In genomic region chr17:22739173-22739572, GRCm38 (mm10) we compare ENCODE assay signal across 8 mouse cellular contexts.
A peak's percentile ranks its signal among the peaks of the same experiment; 100 is the strongest.
DNase-seq lines count a peak whose midpoint lies in the region; ATAC-seq and TF ChIP-seq lines count a peak whose summit lies in the region.

No protein-coding gene starts in this region.

- peaks cover 0 to 3% of the 10 kb centered on the region in 2 experiments; a peak in 1 of 4 replicates for H3K4me1 ChIP-seq in CH12.LX (ENCODE audit: control insufficient read depth in 1 of 2, insufficient read depth in 2 of 2)
- no peaks in the 10 kb centered on the region for H3K4me1 ChIP-seq in forebrain, postnatal 0 days (ENCODE audit: insufficient read depth)

- H3K4me2 ChIP-seq in CH12.LX (ENCODE audit: insufficient read depth, low read depth, poor library complexity, severe bottlenecking), result no peak overlapping the region
- H3K4me2 ChIP-seq in forebrain, postnatal 0 days (ENCODE audit: low read depth), result peak overlapping the region; percentile 57

- no peak for DNase-seq in gastrocnemius, adult 2 months
- DNase-seq in gastrocnemius, postnatal 4 days (ENCODE audit: low spot score in 2 of 2), result no peak
- no peak for DNase-seq in CH12.LX (ENCODE audit: extremely low read depth)
- no peak for DNase-seq in forebrain, postnatal 0 days
- no peak for DNase-seq in ovary, postnatal 10 days (ENCODE audit: low spot score)
- no peak for DNase-seq in thymus, adult 18-20 months
- no peak for DNase-seq in frontal cortex, postnatal 10 days (ENCODE audit: low spot score in 2 of 2)

- in situ Hi-C loops in CH12.LX (cut with MboI; ENCODE audit: low pct_ligation_motif_present, low pct_unique_long_range_greater_than_20kb, low sequenced_read_pairs), result no loop called here

- no peaks in the 10 kb centered on the region for H3K27me3 ChIP-seq in CH12.LX (replicated peaks)
- no peaks in the 10 kb centered on the region for H3K27me3 ChIP-seq in forebrain, postnatal 0 days (ENCODE audit: insufficient read depth, low read length)

- no peak for TF ChIP-seq EP300 in CH12.LX (IDR thresholded peaks at IDR 0.05; ENCODE audit: low read length)

- H3K79me2 ChIP-seq in CH12.LX (replicated peaks; ENCODE audit: control insufficient read depth, extremely low read depth, insufficient read depth, poor library complexity, severe bottlenecking) (no peaks in the 10 kb centered on the region), macrophage (ENCODE audit: inconsistent target) (no peaks in the 10 kb centered on the region)

- H3K27ac ChIP-seq in gastrocnemius, adult 2 months, result peak overlapping the region; percentile 81
- H3K27ac ChIP-seq in CH12.LX (ENCODE audit: insufficient read depth, low read depth) (no peak overlapping the region), macrophage (no peak overlapping the region)
- H3K27ac ChIP-seq in forebrain, postnatal 0 days (ENCODE audit: low read depth, low read length), result peak overlapping the region; percentile 85

- TF ChIP-seq RAD21 in CH12.LX (IDR thresholded peaks at IDR 0.05; ENCODE audit: low read depth, low read length), result no peak

- peak; percentile 14 for ATAC-seq in forebrain, postnatal 0 days

- H3K9me3 ChIP-seq in CH12.LX (replicated peaks; ENCODE audit: low read length), result no peaks in the 10 kb centered on the region
- H3K9me3 ChIP-seq in forebrain, postnatal 0 days (ENCODE audit: low read length), result peaks cover 7% of the 10 kb centered on the region; the same call in 1 of the 2 replicates

- TF ChIP-seq POLR2A in CH12.LX (IDR thresholded peaks at IDR 0.05; ENCODE audit: low read depth, low read length), result no peak

- dilution Hi-C loops in CH12.LX (cut with MboI; ENCODE audit: extremely low pct_ligation_motif_present, extremely low pct_unique_long_range_greater_than_20kb, low sequenced_read_pairs), result no loop called here

- intact Hi-C loops in gastrocnemius, adult 2 months (cut with DNase I), result no loop called here

- TF ChIP-seq CTCF in gastrocnemius, adult 2 months (IDR thresholded peaks at IDR 0.05), result no peak
- no peak for TF ChIP-seq CTCF in CH12.LX (conservative IDR thresholded peaks at IDR 0.05 in 1 of 2, IDR thresholded peaks at IDR 0.05 in 1 of 2; ENCODE audit: low read depth in 2 of 2, low read length in 2 of 2)
- no peak for TF ChIP-seq CTCF in forebrain, postnatal 0 days (IDR thresholded peaks at IDR 0.05; ENCODE audit: low read depth)

- peak overlapping the region; percentile 85 for H3K4me3 ChIP-seq in gastrocnemius, adult 2 months
- H3K4me3 ChIP-seq in CH12.LX (replicated peaks in 1 of 3; ENCODE audit: low read depth in 2 of 3, low read length in 2 of 3, poor library complexity in 1 of 3) (peak overlapping the region; percentile 53 to 66 (median 53)), macrophage (ENCODE audit: inconsistent target) (peak overlapping the region; percentile 74)
- peak overlapping the region; percentile 67 for H3K4me3 ChIP-seq in forebrain, postnatal 0 days (ENCODE audit: low read depth, low read length)

- 6% methylated on average over 12 of the region's 12 CpGs for WGBS in forebrain, postnatal 0 days
- WGBS in macrophage (ENCODE audit: missing documents), result 3% methylated on average over 12 of the region's 12 CpGs

- H3K9ac ChIP-seq in CH12.LX (ENCODE audit: insufficient read depth, low read depth), result peak overlapping the region; percentile 82
- peak overlapping the region; percentile 73 for H3K9ac ChIP-seq in forebrain, postnatal 0 days

- H3K36me3 ChIP-seq in CH12.LX (replicated peaks in 1 of 2; ENCODE audit: control insufficient read depth in 1 of 2, insufficient read depth in 1 of 2, low read length in 1 of 2) (peaks cover 4 to 11% of the 10 kb centered on the region in 2 experiments), macrophage (ENCODE audit: inconsistent target) (no peaks in the 10 kb centered on the region)
- H3K36me3 ChIP-seq in forebrain, postnatal 0 days (ENCODE audit: insufficient read depth), result 0 out of 2 replicates have a peak, but pooled peaks cover 3% of the 10 kb centered on the region

TF ChIP-seq in CH12.LX, 34 proteins besides CTCF, POLR2A, EP300 and RAD21:
- TF ChIP-seq SMC3 (IDR thresholded peaks at IDR 0.05; ENCODE audit: low read depth, low read length), result no peak
- no peak for TF ChIP-seq BHLHE40 (IDR thresholded peaks at IDR 0.05; ENCODE audit: low read depth, low read length)
- TF ChIP-seq ELF1 (IDR thresholded peaks at IDR 0.05; ENCODE audit: low read depth, low read length), result no peak
- no peak for TF ChIP-seq MAX (IDR thresholded peaks at IDR 0.05; ENCODE audit: low read length)
- no peak for TF ChIP-seq USF2 (conservative IDR thresholded peaks at IDR 0.05; ENCODE audit: low read depth, low read length)
- no peak for TF ChIP-seq JUND (conservative IDR thresholded peaks at IDR 0.05; ENCODE audit: low read depth, low read length)
- no peak for TF ChIP-seq TBP (conservative IDR thresholded peaks at IDR 0.05; ENCODE audit: low read depth, low read length)
- no peak for TF ChIP-seq UBTF (IDR thresholded peaks at IDR 0.05; ENCODE audit: low read depth, low read length)
- no peak for TF ChIP-seq NRF1 (IDR thresholded peaks at IDR 0.05; ENCODE audit: low read depth, low read length)
- TF ChIP-seq MYC (IDR thresholded peaks at IDR 0.05; ENCODE audit: low read depth, low read length), result no peak
- TF ChIP-seq SIN3A (IDR thresholded peaks at IDR 0.05; ENCODE audit: low read length), result no peak
- TF ChIP-seq MXI1 (IDR thresholded peaks at IDR 0.05; ENCODE audit: low read depth, low read length), result no peak
- no peak for TF ChIP-seq ZC3H11A (IDR thresholded peaks at IDR 0.05; ENCODE audit: low read depth, low read length)
- TF ChIP-seq IRF4 (IDR thresholded peaks at IDR 0.05; ENCODE audit: low read depth, low read length), result no peak
- no peak for TF ChIP-seq CHD2 (IDR thresholded peaks at IDR 0.05; ENCODE audit: low read length)

Comparison
In these comparisons a context has a peak if more than half of its experiments do, and no peak if none do; other contexts are left out.
1. H3K27ac ChIP-seq: peak in gastrocnemius, adult 2 months (single experiment) and forebrain, postnatal 0 days (single experiment); none in CH12.LX (single experiment) and macrophage (single experiment).
2. Peak in every context shown above with its lines, with median percentiles within 50 percentile points of each other: H3K4me3 ChIP-seq.